7 mouse cellular contexts compared by ENCODE assay signal in the genomic region with DNA sequence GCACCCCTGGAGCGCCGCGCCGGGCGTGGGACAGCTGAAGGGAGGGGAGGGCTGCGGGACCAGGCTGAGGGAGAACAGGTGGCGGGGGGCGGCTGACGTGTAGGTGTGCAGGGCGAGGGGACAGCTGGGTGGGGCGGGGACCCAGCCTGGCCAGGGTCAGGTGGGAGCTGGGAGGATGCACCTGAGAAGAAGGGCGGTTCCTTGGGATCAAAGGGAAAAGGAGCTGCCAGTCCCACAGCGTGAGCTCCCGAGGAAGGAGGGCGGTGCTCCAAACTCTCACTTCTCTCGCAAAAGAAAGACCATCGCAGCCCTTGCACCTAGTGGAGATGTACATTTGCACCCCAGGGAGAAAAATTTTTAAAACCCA. TPM values are rescaled to one million over a fixed set of nuclear protein-coding genes. Genes with fewer than 3 reads are reported as not detected.
DNase-seq lines count a peak whose midpoint lies in the region; ATAC-seq and TF ChIP-seq lines count a peak whose summit lies in the region.

Gene Polr1d, plus strand, starts transcription at position 252 of the 367 bp plus-strand sequence.

- TF ChIP-seq CTCF in ES-Bruce4 (IDR thresholded peaks at IDR 0.05; ENCODE audit: low read depth, low read length) = no peak

- H3K36me3 ChIP-seq in ES-Bruce4 (ENCODE audit: control insufficient read depth, insufficient read depth, low read length, poor library complexity, severe bottlenecking) = peaks cover 22% of the 10 kb centered on the region
- no peaks in the 10 kb centered on the region; the same call in 1 of the 2 replicates for H3K36me3 ChIP-seq in forebrain, embryonic 11.5 days (ENCODE audit: control insufficient read depth, insufficient read depth, low read length)
- H3K36me3 ChIP-seq in limb, embryonic 14.5 days (ENCODE audit: control insufficient read depth, insufficient read depth, low read length) = peaks cover 15% of the 10 kb centered on the region
- H3K36me3 ChIP-seq in stomach, embryonic 14.5 days (ENCODE audit: control insufficient read depth, insufficient read depth, low read length) = no peaks in the 10 kb centered on the region

- no peak for ATAC-seq in CD4-positive, CD25-positive, alpha-beta regulatory T cell, adult 4 months
- no peak for ATAC-seq in forebrain, embryonic 11.5 days (replicated peaks; ENCODE audit: low FRiP score)
- peak; percentile 42 for ATAC-seq in limb, embryonic 14.5 days (ENCODE audit: low FRiP score, low read depth)
- ATAC-seq in stomach, embryonic 14.5 days (ENCODE audit: insufficient number of reproducible peaks, insufficient read depth, low FRiP score, low read depth) = peak; percentile 62; the same call in 1 of the 2 replicates

- peak within 1 kb of the TSS; percentile 91 for H3K4me2 ChIP-seq in forebrain, embryonic 11.5 days (ENCODE audit: low read depth, low read length, severe bottlenecking)
- H3K4me2 ChIP-seq in limb, embryonic 14.5 days (replicated peaks; ENCODE audit: low read depth, low read length, severe bottlenecking) = peak within 1 kb of the TSS; percentile 97
- peak within 1 kb of the TSS; percentile 96 for H3K4me2 ChIP-seq in stomach, embryonic 14.5 days (replicated peaks; ENCODE audit: low read depth, low read length)

- DNase-seq in forebrain, embryonic 11.5 days (ENCODE audit: low spot score) = no peak
- DNase-seq in heart, postnatal 36 days = no peak
- DNase-seq in limb, embryonic 14.5 days (ENCODE audit: low spot score) = peak; percentile 30
- DNase-seq in ovary, postnatal 10 days (ENCODE audit: low spot score) = no peak

- intact Hi-C loops in heart, postnatal 36 days (cut with DNase I) = loop anchor here (2.0 to 10.0 kb wide), 3 partner anchors 40 to 232 kb away; partner anchors contain the start of genes Gtf3a and Rasl11a

- 0 out of 2 replicates have a peak, but pooled peaks have one; percentile 8 for TF ChIP-seq EP300 in ES-Bruce4 (IDR thresholded peaks at IDR 0.05; ENCODE audit: insufficient read depth, low read depth, low read length)

- peak within 1 kb of the TSS; percentile 83 for H3K9ac ChIP-seq in ES-Bruce4 (ENCODE audit: low read depth, poor library complexity, severe bottlenecking)
- H3K9ac ChIP-seq in forebrain, embryonic 11.5 days (ENCODE audit: low read length) = peak within 1 kb of the TSS; percentile 79
- H3K9ac ChIP-seq in limb, embryonic 14.5 days (ENCODE audit: low read depth, low read length, severe bottlenecking) = peak within 1 kb of the TSS; percentile 80
- H3K9ac ChIP-seq in stomach, embryonic 14.5 days (replicated peaks; ENCODE audit: low read depth, low read length) = peak within 1 kb of the TSS; percentile 69

- no peaks in the 10 kb centered on the region for H3K4me1 ChIP-seq in ES-Bruce4 (ENCODE audit: control insufficient read depth, insufficient read depth, low read length)
- peaks cover 4% of the 10 kb centered on the region; the same call in 1 of the 2 replicates for H3K4me1 ChIP-seq in forebrain, embryonic 11.5 days (replicated peaks; ENCODE audit: control insufficient read depth, insufficient read depth, low read length)
- peaks cover 13% of the 10 kb centered on the region for H3K4me1 ChIP-seq in limb, embryonic 14.5 days (ENCODE audit: control insufficient read depth, insufficient read depth, low read length)
- H3K4me1 ChIP-seq in stomach, embryonic 14.5 days (ENCODE audit: control insufficient read depth, insufficient read depth, low read length) = peaks cover 32% of the 10 kb centered on the region

- H3K9me3 ChIP-seq in ES-Bruce4 (replicated peaks; ENCODE audit: control insufficient read depth, insufficient read depth, low read length, poor library complexity, severe bottlenecking) = no peaks in the 10 kb centered on the region
- H3K9me3 ChIP-seq in forebrain, embryonic 11.5 days (ENCODE audit: control insufficient read depth, low read length) = no peaks in the 10 kb centered on the region
- H3K9me3 ChIP-seq in limb, embryonic 14.5 days (ENCODE audit: control insufficient read depth, low read length) = no peaks in the 10 kb centered on the region
- no peaks in the 10 kb centered on the region for H3K9me3 ChIP-seq in stomach, embryonic 14.5 days (ENCODE audit: control insufficient read depth, low read depth, low read length)

- H3K4me3 ChIP-seq in ES-Bruce4 (ENCODE audit: low read depth, low read length) = peak within 1 kb of the TSS; percentile 98
- peak within 1 kb of the TSS; percentile 69 for H3K4me3 ChIP-seq in forebrain, embryonic 11.5 days (ENCODE audit: low read depth, low read length)
- H3K4me3 ChIP-seq in limb, embryonic 14.5 days (replicated peaks; ENCODE audit: low read length) = peak within 1 kb of the TSS; percentile 84
- peak within 1 kb of the TSS; percentile 52 for H3K4me3 ChIP-seq in stomach, embryonic 14.5 days (ENCODE audit: low read depth, low read length)

- no peak for TF ChIP-seq POLR2A in ES-Bruce4 (IDR thresholded peaks at IDR 0.05; ENCODE audit: insufficient read depth, low read length)
- TF ChIP-seq POLR2A in limb, embryonic 14.5 days (IDR thresholded peaks at IDR 0.05; ENCODE audit: borderline replicate concordance, extremely low read depth, insufficient read depth, insufficient read length) = no peak

- H3K27me3 ChIP-seq in ES-Bruce4 (ENCODE audit: control insufficient read depth, insufficient read depth, low read length, poor library complexity, severe bottlenecking) = no peaks in the 10 kb centered on the region
- no peaks in the 10 kb centered on the region for H3K27me3 ChIP-seq in forebrain, embryonic 11.5 days (ENCODE audit: control insufficient read depth, insufficient read depth, low read length)
- H3K27me3 ChIP-seq in limb, embryonic 14.5 days (ENCODE audit: control insufficient read depth, insufficient read depth, low read length) = no peaks in the 10 kb centered on the region
- no peaks in the 10 kb centered on the region for H3K27me3 ChIP-seq in stomach, embryonic 14.5 days (ENCODE audit: control insufficient read depth, insufficient read depth, low read length)

- H3K27ac ChIP-seq in ES-Bruce4 (ENCODE audit: insufficient read depth, low read length) = peak within 1 kb of the TSS; percentile 70
- peak within 1 kb of the TSS; percentile 63; the same call in 1 of the 2 replicates for H3K27ac ChIP-seq in forebrain, embryonic 11.5 days (ENCODE audit: low read depth, low read length)
- H3K27ac ChIP-seq in limb, embryonic 14.5 days (replicated peaks; ENCODE audit: low read depth, low read length) = peak within 1 kb of the TSS; percentile 81
- H3K27ac ChIP-seq in stomach, embryonic 14.5 days (ENCODE audit: low read length) = peak within 1 kb of the TSS; percentile 96

- 1% methylated on average over 17 of the region's 17 CpGs for WGBS in forebrain, embryonic 11.5 days
- 0% methylated on average over 17 of the region's 17 CpGs for WGBS in limb, embryonic 14.5 days
- 1% methylated on average over 17 of the region's 17 CpGs for WGBS in stomach, embryonic 14.5 days

RNA-seq across cellular contexts. Expression of gene Polr1d, which starts in this region (rescaled TPM):
- polyA plus RNA-seq in CD4-positive, CD25-positive, alpha-beta regulatory T cell, adult 4 months (2017; shearing (Covaris generic)) = 100 to 1,000 TPM; 126 to 148 TPM
- 149 and 155 TPM in 2 replicates for polyA plus RNA-seq in ES-Bruce4 (2011; ENCODE audit: insufficient read depth, insufficient read length, low read depth, missing spikeins)
- polyA plus RNA-seq in forebrain, embryonic 11.5 days (2014; fragmentation: Nextera tagmentation; extraction: Ambion mirVana) = 110 and 115 TPM in 2 replicates
- total RNA-seq in heart, postnatal 36 days (2021) = 10 to 100 TPM; 69.4 to 72.8 TPM
- 82.7 and 104 TPM in 2 replicates for polyA plus RNA-seq in limb, embryonic 14.5 days (2012; rRNA removed)
- 144 and 148 TPM in 2 replicates for polyA plus RNA-seq in limb, embryonic 14.5 days (2014; fragmentation: Nextera tagmentation; extraction: Ambion mirVana)
- polyA plus RNA-seq in stomach, embryonic 14.5 days (2014; fragmentation: Nextera tagmentation; extraction: Ambion mirVana) = 140 and 148 TPM in 2 replicates

Comparison
In these comparisons a context has a peak if more than half of its experiments do, and no peak if none do; other contexts are left out.
1. ATAC-seq: peak in limb, embryonic 14.5 days (single experiment) and stomach, embryonic 14.5 days (single experiment); none in CD4-positive, CD25-positive, alpha-beta regulatory T cell, adult 4 months (single experiment) and forebrain, embryonic 11.5 days (single experiment).
2. Peak in every context shown above with its lines, with median percentiles within 50 percentile points of each other: H3K27ac ChIP-seq, H3K4me3 ChIP-seq, H3K9ac ChIP-seq and H3K4me2 ChIP-seq.